Mouse (Mus musculus): ENCODE data around the gene Rasgef1b.

GRCm38 (mm10) chr5:99334017-99334416 lies 394.8 kb downstream of the Rasgef1b start:
- TF ChIP-seq CTCF (IDR thresholded peaks at IDR 0.05; ENCODE audit: extremely low read depth, insufficient read depth, low read length), result no peak
- TF ChIP-seq POLR2A (IDR thresholded peaks at IDR 0.05; ENCODE audit: extremely low read depth, insufficient read depth, low read length), result no peak

Data from cortical plate, adult 2 months (tissue).